ENCODE assay signal across 13 mouse cellular contexts in genomic region chr2:104333952-104334351, GRCm38 (mm10).
A peak's percentile ranks its signal among the peaks of the same experiment; 100 is the strongest.
DNase-seq lines count a peak whose midpoint lies in the region; ATAC-seq and TF ChIP-seq lines count a peak whose summit lies in the region.
"Had no signal": no experiment of that assay in that cellular context is flagged by ENCODE, and none has a peak within 500 bp of the region (broad histone marks: within the 10 kb centered on the region; RNA-seq: fewer than 3 reads in every experiment).

No protein-coding gene starts in this region.

- no peak overlapping the region for H3K9ac ChIP-seq in midbrain, embryonic 15.5 days
- H3K9ac ChIP-seq: liver, embryonic 12.5 days had no signal

- no peak for DNase-seq in frontal cortex, postnatal 36 days (ENCODE audit: low spot score in 2 of 2)
- no peak for DNase-seq in left cerebral cortex, adult 2 months (ENCODE audit: extremely low spot score in 1 of 2, low spot score in 2 of 2)
- DNase-seq in left cerebral cortex, adult 18-20 months (ENCODE audit: low spot score in 2 of 2), result no peak
- peak; percentile 20 for DNase-seq in ES-CJ7 (ENCODE audit: low read depth, low spot score)
- no peak for DNase-seq in gastrocnemius, postnatal 36 days
- DNase-seq: adrenal gland, postnatal 25 days; cerebellum, adult 8-10 months; lung, postnatal 4 days; right cerebral cortex, postnatal 25 days; thymus, postnatal 25 days had no signal

- peaks cover 4% of the 10 kb centered on the region; the same call in 1 of the 2 replicates for H3K4me1 ChIP-seq in midbrain, embryonic 15.5 days
- H3K4me1 ChIP-seq: liver, embryonic 12.5 days had no signal

- no peak overlapping the region for H3K4me2 ChIP-seq in midbrain, embryonic 15.5 days
- H3K4me2 ChIP-seq: liver, embryonic 12.5 days had no signal

- intact Hi-C loops in left cerebral cortex, adult 2 months (cut with DNase I), result loop anchor here (5.0 to 10.0 kb wide), 3 partner anchors 73 to 161 kb away; partner anchors contain the start of gene Hipk3
- intact Hi-C loops in gastrocnemius, postnatal 36 days (cut with DNase I), result loop anchor here (5.0 kb wide), 1 partner anchor 88 kb away; no protein-coding TSS in a partner anchor

- no peaks in the 10 kb centered on the region for H3K36me3 ChIP-seq in midbrain, embryonic 15.5 days (replicated peaks)
- H3K36me3 ChIP-seq: liver, embryonic 12.5 days had no signal

- no peak overlapping the region for H3K4me3 ChIP-seq in left cerebral cortex, adult 2 months
- no peak overlapping the region for H3K4me3 ChIP-seq in midbrain, embryonic 15.5 days
- H3K4me3 ChIP-seq: liver, embryonic 12.5 days had no signal

- WGBS in midbrain, embryonic 15.5 days, result 69% methylated on average over 5 of the region's 5 CpGs

- H3K9me3 ChIP-seq in midbrain, embryonic 15.5 days, result no peaks in the 10 kb centered on the region
- H3K9me3 ChIP-seq: liver, embryonic 12.5 days had no signal

- ATAC-seq in frontal cortex, adult (ENCODE audit: low TSS enrichment), result peak; percentile 33
- ATAC-seq in midbrain, embryonic 15.5 days (replicated peaks), result peak; percentile 43
- ATAC-seq: liver, embryonic 12.5 days had no signal

- no peaks in the 10 kb centered on the region for H3K27me3 ChIP-seq in midbrain, embryonic 15.5 days (replicated peaks)
- H3K27me3 ChIP-seq: liver, embryonic 12.5 days had no signal

- TF ChIP-seq CTCF in left cerebral cortex, adult 2 months (IDR thresholded peaks at IDR 0.05), result peak; percentile 37

- H3K27ac ChIP-seq in left cerebral cortex, adult 2 months, result peak overlapping the region; percentile 51; the same call in 1 of the 2 replicates
- H3K27ac ChIP-seq in midbrain, embryonic 15.5 days, result no peak overlapping the region
- H3K27ac ChIP-seq: liver, embryonic 12.5 days had no signal
